Mouse (Mus musculus): ENCODE measurements around the gene Tfr2.

DNA sequence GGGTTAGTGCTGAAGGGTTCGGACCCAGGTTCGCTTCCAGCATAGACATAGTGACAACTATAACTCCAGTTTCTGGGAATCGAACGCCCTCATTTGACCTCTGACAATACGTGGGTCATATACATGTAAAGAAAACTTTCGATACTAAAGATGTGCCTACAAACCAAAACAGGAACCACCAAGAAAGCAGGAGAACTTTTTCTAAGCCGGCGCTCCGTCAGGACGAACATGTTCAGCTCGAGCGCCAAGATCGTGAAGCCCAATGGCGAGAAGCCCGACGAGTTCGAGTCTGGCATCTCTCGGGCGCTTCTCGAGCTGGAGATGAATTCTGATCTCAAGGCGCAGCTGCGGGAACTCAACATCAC is 31.7 kb downstream of the Tfr2 start:
- TF ChIP-seq TAL1 (IDR thresholded peaks at IDR 0.05; ENCODE audit: low read length) = no peak
- no peak for TF ChIP-seq GATA1 (IDR thresholded peaks at IDR 0.05; ENCODE audit: low read length)

All from erythroblast, embryonic 14.5 days (primary cell).